In the genomic region with DNA sequence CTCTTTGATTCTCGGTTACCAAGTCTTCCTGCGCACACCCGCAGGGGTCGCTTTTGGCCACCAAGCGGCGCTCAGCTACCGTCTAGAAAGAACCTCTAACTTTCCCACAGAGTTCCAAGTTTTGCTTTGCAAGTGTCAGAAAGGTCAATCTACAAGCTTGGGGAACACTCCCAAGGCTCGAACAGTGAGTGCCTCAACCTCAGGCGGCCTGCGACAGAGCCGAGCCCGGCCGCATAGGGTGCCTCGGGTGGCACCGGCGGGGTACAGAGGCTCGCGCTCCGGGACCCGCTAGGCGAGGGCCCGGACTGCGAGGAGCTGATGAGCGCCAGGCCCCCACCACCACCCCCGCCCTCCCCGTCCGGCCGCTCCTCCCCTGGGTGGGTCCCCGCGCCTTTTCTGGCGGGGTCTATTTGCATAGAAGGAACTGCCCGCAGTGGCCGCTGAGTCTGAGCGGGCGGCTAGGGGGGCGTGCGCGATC, we compare ENCODE assay signal across 8 mouse cellular contexts. TPM values are rescaled to one million over a fixed set of nuclear protein-coding genes. Genes with fewer than 3 reads are reported as not detected.
DNase-seq lines count a peak whose midpoint lies in the region; ATAC-seq and TF ChIP-seq lines count a peak whose summit lies in the region.

A gene (plus strand): TSS at position 357 of the 478 bp plus-strand sequence.

- in situ Hi-C loops in Patski (cut with MboI; ENCODE audit: low pct_unique_long_range_greater_than_20kb), result loop anchor here (5.0 to 25.0 kb wide), 3 partner anchors 88 to 398 kb away; a partner anchor contains a TSS

- peaks cover 24% of the 10 kb centered on the region for H3K4me1 ChIP-seq in lung, embryonic 15.5 days

- H3K9ac ChIP-seq in lung, embryonic 15.5 days, result peak within 1 kb of the TSS; percentile 71

- H3K4me3 ChIP-seq in layer of hippocampus, adult 2 months, result peak within 1 kb of the TSS; percentile 61
- H3K4me3 ChIP-seq in lung, embryonic 15.5 days, result peak within 1 kb of the TSS; percentile 72

- H3K9me3 ChIP-seq in lung, embryonic 15.5 days, result no peaks in the 10 kb centered on the region

- H3K27ac ChIP-seq in layer of hippocampus, adult 2 months, result 0 out of 2 replicates have a peak within 1 kb of the TSS, but pooled peaks have one; percentile 39
- H3K27ac ChIP-seq in lung, embryonic 15.5 days, result peak within 1 kb of the TSS; percentile 81

- no peaks in the 10 kb centered on the region for H3K27me3 ChIP-seq in Patski
- H3K27me3 ChIP-seq in lung, embryonic 15.5 days, result peaks cover 14% of the 10 kb centered on the region; the same call in 1 of the 2 replicates

- 0 out of 2 replicates have a peak, but pooled peaks cover 3% of the 10 kb centered on the region for H3K36me3 ChIP-seq in lung, embryonic 15.5 days

- POLR2A ChIA-PET in Patski (lab: Charles Lee), result no interaction called here

- peak; percentile 50 for DNase-seq in Patski (ENCODE audit: low read depth, low spot score)
- peak; percentile 32 for DNase-seq in cerebellum, adult 9-10 months
- DNase-seq in layer of hippocampus, adult 2 months (ENCODE audit: low spot score in 2 of 2), result peak; percentile 27 to 80
- DNase-seq in ovary, postnatal 10 days (ENCODE audit: low spot score), result peak; percentile 38
- peak; percentile 28 to 34 for DNase-seq in thymus, postnatal 36 days

- peak; percentile 99 for TF ChIP-seq CTCF in Patski (IDR thresholded peaks at IDR 0.05)
- TF ChIP-seq CTCF in layer of hippocampus, adult 2 months (conservative IDR thresholded peaks at IDR 0.05), result peak; percentile 95

- peak within 1 kb of the TSS; percentile 95 for H3K4me2 ChIP-seq in lung, embryonic 15.5 days

- CTCF ChIA-PET in Patski (lab: Charles Lee), result interaction anchor here (0.8 to 2.5 kb wide), 11 partner anchors 9 to 256 kb away, joined by 3 to 18 read pairs (median 5); no protein-coding TSS in a partner anchor

- WGBS in lung, embryonic 15.5 days, result under 1% methylated on average over 38 of the region's 38 CpGs

- ATAC-seq in Patski, result peak; percentile 84
- peak; percentile 65 for ATAC-seq in frontal cortex, adult (ENCODE audit: low TSS enrichment)
- ATAC-seq in hematopoietic stem cell, adult 5-6 weeks (replicated peaks in 1 of 2; ENCODE audit: insufficient read depth in 1 of 2, low FRiP score in 2 of 2, low TSS enrichment in 1 of 2, low read depth in 1 of 2, poor library complexity in 2 of 2, severe bottlenecking in 2 of 2), result peak; percentile 42 to 72; a peak in 3 of 4 replicates
- peak; percentile 95 for ATAC-seq in lung, embryonic 15.5 days (ENCODE audit: borderline replicate concordance, extremely low read depth, low FRiP score, low TSS enrichment)

RNA-seq across cellular contexts. Expression of the gene that starts here (rescaled TPM):
- polyA plus RNA-seq in Patski (2021), result 3.5 TPM
- total RNA-seq in hematopoietic stem cell, adult 5-6 weeks (2017), result 0.06 and 0.25 TPM in 2 replicates
- total RNA-seq in layer of hippocampus, adult 2 months (2021), result 1 to 10 TPM; 5.3 to 6.7 TPM
- 24.9 and 25.0 TPM in 2 replicates for polyA plus RNA-seq in lung, embryonic 15.5 days (2015; fragmentation: Nextera tagmentation; extraction: Ambion mirVana)

Comparison
In these comparisons a context has a peak if more than half of its experiments do, and no peak if none do; other contexts are left out.
1. Peak in every context shown above with its lines: DNase-seq, ATAC-seq, H3K4me3 ChIP-seq and H3K27ac ChIP-seq.
2. Peak in ATAC-seq in hematopoietic stem cell, adult 5-6 weeks; RNA of the gene not detected or under 1 TPM.